Mouse (Mus musculus) WW6 (cell line): ENCODE measurements at regions not wholly inside any gene's neighbourhood (a gene's known extent, or its start where the extent isn't known, plus 50 kb on each side); places are given as distances from the start of the nearest gene placed in this dataset.
"Not testable (repeated sequence)": the region's sequence is repeated elsewhere in the genome, so short reads cannot be mapped to it uniquely, and the experiment has no call there.

Experiments
- DNase-seq: peaks from one replicate; pipeline ENCODE4 v3.0.0-alpha.2; 2013; ENCODE audit warnings: low read depth, low spot score

DNA sequence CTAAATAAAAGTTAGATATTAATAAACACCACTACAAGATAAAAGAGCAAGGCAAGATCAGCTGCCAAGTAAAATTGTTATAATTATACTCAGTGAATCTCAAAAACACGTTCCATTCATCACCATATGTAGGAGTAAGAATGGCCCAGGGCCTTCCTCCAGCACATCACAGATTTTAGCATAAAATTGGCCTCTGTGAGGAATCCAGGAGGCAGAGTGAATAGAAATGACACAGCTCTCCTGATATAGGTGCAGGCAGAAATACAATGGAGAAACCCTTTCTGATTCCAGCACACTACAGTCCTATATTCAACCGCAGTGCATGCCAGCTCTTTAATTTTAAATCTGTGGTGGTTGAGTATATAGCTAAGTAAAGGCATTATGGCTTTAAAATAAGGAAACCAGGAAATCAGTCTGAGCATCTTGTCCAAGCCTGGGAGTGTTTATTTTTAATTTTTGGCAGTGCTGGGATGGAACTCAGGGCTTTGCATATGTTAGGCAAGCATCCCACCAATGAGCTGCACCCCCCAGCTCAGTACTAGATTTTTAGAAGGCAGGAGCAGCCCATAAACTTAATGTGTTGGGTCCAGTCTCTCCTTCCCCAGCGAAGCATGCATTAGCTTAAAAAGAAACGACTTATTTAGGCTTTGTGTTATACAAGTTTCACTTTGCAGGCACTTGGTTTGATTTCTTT, 158.3 kb upstream of the Ptprz1 start:
- no peak for DNase-seq

DNA sequence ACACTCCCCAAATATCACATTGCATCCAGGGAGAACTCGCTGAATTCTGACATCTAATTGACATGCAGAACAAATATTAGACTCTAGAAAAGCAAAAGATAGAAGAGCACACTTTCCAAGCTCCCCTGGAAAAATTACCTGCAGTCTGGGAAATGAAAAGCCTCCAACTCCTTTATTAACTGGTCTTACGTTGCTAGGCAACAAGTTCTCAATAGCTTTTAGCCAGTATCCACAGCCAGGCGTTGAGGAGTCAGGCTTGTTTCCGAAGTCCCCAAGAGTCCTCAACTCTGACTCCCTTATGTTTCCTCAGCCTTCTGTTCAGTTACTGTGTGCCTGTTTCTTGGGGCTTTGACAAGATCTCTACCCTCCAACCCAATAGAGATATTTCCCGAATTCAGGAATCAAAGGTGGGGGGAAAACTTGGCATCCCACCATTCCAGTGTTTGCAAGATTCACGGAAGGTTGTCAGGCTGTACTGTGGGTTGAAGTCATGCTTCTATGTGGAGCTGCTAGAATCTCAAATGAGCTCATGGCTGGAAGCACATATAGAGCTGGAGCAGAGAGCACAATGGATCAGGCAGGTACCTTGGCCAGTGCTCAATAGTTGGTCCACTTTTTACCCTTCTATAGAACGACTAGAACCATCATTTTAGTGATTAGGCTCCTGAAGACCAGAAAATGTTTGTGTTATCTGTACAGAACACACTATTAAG, 159.0 kb upstream of the Ptprz1 start:
- DNase-seq: no peak

DNA sequence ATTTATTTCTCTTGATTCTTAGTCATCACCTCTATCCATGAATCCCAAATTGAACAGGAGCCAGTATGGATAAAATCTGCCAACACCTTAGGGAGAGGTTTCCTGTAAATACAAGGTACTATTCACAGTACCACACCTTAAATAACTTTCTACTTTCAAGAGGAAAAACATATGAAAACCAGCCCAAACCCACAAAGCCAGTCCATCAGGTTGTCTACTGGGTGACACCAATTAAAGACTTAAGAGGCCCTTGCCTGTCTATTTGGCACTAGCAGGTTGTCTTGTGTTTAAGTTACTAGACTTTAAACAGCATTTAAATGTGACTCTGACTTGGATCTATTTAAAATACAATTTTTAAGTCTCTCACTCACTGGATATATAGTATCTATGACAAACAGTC, 177.1 kb upstream of the Ptprz1 start:
- no peak for DNase-seq

- no peak for DNase-seq
These were observed 186.6 kb upstream of the Ptprz1 start for GRCm38 (mm10) chr6:22688678-22689126.

DNA sequence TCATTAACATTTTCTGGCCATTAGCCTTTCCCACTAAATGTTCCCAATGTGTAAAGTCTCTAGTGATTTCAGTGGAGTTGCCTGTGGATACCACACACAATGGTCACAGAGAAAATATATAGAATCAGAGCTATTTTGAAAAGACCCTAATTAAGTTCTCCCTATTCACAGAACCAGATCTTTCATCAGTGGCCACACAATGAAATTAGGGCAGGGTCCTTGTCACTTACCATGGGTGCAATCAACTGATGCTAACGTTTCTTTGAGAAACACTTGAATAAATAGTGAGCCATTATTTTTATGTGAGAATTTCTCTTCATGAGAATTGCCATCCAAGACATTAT, 200.7 kb upstream of the Ptprz1 start:
- no peak for DNase-seq

GRCm38 (mm10) chr6:22673919-22674585, 201.2 kb upstream of the Ptprz1 start:
- DNase-seq: no peak

DNA sequence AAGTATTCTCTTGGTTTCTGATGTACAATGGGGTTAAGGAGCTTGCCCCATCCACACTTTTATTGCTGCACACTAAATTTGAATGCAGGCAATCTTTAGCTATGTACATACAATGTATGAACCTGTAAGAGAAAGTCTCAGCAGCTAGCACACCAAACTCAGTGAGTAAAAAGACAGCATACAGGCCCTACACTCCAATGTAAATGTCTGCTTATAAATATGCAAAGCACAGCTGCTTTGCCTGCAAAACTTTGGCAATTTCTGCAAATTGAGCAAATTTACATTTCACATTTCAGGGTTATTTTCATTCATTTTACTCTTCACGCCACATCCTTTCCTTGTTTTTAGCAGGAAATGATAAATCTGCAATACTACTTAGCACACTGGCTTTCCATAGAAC, 203.8 kb upstream of the Ptprz1 start:
- no peak for DNase-seq

GRCm38 (mm10) chr6:22668190-22668975, 206.9 kb upstream of the Ptprz1 start:
- DNase-seq: no peak

DNA sequence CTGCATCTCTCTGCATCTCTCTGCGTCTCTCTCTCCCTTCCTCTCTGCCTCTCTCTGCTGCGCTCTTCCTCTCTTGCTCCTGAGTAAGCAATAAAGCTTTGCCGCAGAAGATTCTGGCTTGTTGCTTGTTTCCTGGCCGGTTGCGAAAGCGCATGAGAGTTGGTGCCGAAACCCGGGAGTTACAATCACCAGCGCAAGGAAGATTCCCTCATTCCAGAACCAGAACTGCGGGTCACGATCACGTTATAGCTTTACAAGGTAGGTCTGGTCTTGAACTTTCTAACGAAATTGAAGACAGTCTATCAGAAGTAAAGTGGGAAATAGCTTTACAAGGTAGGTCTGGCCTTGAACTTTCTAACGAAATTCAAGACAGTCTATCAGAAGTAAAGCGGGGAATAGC, 217.9 kb upstream of the Ptprz1 start:
- DNase-seq: not testable (repeated sequence)

- DNase-seq: no peak
These were observed 235.2 kb upstream of the Ptprz1 start for GRCm38 (mm10) chr6:22640100-22640499.

DNA sequence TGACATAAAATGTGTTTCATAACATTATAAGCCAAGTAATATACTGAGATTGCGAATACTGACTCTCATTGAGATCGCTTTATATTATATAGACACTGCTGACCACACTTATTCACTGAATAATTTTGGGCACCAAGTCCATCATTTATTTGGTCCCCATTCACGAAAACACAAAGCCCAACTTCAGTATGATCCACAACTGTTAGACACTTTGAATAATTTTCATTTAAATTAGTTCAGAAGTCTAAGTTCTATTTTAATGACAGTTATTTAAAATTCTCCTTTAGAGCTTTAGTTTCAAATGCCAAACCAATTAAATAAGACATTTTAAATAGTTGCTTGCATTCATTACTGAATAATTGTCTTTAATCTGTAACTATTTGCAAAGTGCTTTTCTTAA, 240.2 kb upstream of the Ptprz1 start:
- DNase-seq: no peak

DNA sequence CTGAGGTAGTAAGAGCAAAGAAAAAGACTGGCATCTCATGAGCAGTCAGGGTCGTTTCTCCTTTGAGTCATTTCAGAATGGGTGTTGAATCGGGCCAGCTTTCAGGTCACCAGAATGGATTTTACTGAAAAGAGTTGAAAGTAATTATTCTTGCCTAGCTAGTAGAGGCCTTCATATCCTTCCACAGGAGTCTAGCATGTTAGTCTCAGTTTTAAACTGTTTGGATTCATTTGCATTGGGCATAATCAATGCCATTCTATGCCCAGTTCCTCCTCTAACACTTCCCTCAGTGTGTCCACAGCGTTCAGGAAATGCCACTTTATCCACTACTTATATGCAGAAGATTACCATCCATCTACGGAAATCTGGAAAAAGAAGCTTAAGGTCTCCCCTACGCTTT, 240.6 kb upstream of the Ptprz1 start:
- no peak for DNase-seq

GRCm38 (mm10) chr6:22591592-22591991, 235.5 kb upstream of the Fam3c start:
- DNase-seq: no peak

DNA sequence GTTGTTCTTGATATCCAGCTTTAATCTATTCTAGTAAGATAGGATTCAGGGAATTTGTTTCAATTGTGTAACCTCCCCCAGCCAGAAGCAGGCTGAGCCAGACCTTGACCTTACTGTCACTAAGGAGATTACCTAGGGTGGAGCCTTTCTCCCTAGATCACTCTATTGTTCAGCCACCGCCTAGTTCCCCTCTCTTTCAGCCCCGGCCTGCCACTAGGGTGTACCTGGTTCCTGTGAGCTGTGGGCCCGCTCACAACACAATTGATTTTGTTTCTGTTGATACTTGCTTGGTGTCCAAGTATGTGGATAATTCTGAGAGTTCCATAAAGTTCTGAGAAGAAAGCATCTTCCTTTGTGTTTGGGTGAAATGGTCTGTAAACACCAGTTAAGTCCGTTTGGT, 228.8 kb upstream of the Fam3c start:
- DNase-seq: no peak

DNA sequence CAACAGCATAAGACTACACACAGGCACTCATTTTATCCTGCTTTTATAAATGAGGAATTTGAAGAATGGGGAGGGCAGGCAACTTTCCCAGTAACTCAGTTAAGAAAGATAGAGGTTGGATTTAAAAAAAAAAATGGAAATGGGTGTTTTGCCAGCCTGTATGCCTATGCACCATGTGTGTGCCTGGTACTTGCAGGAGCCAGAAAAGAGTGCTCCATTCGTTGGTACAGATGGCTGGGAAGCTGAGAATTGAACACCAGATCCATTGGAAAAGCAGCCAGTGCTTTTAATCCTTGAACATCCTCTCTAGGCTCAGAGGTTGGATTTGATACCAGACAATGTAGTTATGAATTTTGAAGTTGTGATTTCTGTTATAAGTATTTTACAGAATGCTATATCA, 216.9 kb upstream of the Fam3c start:
- no peak for DNase-seq

- no peak for DNase-seq
These were observed 211.8 kb upstream of the Fam3c start for GRCm38 (mm10) chr6:22567891-22568290.

DNA sequence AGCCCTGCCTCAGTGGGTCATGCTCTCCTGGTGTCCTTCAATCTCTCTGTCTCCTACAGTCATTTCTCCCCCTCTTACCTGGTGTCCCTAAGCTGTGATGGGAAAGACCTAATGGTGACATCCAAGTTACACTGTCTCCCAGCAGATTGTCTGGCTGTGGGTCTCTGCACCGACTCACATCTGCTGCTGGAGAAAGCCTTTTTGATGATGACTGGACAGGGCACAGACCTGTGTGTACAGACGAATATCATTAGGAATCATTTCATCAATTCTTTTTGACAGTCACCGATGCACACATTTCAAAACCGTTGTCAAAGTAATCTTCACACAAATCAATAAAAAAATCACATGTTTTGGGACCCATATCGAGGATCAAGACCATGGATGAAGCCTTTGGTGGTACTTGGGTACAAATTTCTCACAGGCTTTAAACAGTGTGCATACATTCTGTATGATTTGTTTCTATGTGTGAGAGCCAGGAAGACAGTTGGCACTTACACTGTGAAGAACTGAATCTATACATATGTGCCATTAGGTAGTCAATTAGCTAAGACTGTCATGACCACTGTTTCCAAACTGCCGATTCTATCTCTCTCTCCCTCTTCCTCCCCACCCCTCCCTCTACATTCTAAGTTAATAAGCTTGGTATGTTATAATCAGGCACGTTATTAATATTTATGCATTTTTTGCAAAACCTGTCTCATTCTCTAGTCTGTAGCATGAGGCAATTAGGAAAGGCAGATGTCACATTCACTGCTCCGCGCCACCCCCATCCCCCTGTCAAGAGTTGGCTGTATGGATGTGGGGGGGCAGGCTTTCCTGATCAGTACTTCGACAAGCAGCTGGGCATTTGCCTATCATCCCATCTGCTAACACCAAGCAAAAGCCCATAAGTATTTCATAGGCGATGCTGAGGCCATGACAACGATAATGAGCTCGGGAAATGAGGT, 192.5 kb upstream of the Fam3c start:
- no peak for DNase-seq

DNA sequence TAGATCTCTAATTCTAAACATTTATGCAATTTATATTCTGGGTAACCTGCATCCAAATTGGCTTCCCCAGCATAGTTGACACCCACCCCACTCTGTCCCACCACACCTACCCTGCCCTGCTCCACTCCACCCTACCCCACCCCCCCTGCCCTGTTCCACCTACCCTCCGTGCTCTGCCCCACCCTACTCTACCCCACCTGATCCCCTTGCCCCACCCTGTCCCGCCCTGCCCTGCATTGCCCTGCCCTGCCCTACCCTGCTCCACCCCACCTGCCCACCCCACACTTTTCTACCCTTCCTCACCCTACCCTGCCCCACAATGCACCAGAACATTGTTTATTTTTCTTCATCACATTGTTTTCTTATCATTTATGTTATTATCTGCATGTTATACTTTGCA, 185.6 kb upstream of the Fam3c start:
- DNase-seq: no peak

- DNase-seq: no peak
These were observed 182.2 kb upstream of the Fam3c start for GRCm38 (mm10) chr6:22538254-22538653.

GRCm38 (mm10) chr6:22524384-22524783, 168.3 kb upstream of the Fam3c start:
- no peak for DNase-seq
